Mouse (Mus musculus) granulocyte monocyte progenitor cell, adult 5-6 weeks (primary cell): ENCODE results near the gene Nudcd3. TPM values are rescaled to one million over a fixed set of nuclear protein-coding genes. Genes with fewer than 3 reads are reported as not detected.

Source experiments
- ATAC-seq: replicated peaks from 2 replicates; pipeline ENCODE4 v1.8.0; 2016; ENCODE audit warnings: mild to moderate bottlenecking, moderate TSS enrichment, inconsistent platforms; ENCODE audit not compliant: poor library complexity, severe bottlenecking
- total RNA-seq, 2 experiments: library from RNA; stranded (forward) in 1 of 2; stranded (reverse) in 1 of 2; fragments of 200-712, 200-1000 nt in 1 of 2; fragments of >200 nt in 1 of 2; fragmentation: Nextera tagmentation in 1 of 2; gene quantifications; 2 replicates each; pipeline ENCODE4 v1.2.3; 2014 to 2017

The Nudcd3 gene
- total RNA-seq, 2 experiments from 2014 or later: 27.0 TPM

DNA sequence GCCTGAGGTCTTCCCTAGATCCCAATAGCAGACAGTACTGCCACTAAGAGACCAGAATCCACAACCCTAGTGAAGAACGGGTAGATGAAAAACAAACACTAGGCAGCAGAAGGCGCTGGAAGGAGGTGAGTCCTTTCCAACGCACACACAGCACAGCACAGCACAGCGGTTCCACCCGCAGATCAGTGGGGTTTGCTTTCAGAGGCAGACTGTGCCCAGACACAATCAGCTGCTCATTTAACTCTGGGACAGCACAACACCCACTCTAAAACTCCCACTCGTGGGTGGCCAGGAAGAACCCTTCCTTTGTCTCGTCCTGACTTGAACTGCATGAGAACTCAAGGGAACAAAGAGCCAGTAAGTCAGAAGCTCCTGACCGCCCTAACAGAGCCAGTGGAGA, 21.0 kb downstream of the Nudcd3 start:
- no peak for ATAC-seq

DNA sequence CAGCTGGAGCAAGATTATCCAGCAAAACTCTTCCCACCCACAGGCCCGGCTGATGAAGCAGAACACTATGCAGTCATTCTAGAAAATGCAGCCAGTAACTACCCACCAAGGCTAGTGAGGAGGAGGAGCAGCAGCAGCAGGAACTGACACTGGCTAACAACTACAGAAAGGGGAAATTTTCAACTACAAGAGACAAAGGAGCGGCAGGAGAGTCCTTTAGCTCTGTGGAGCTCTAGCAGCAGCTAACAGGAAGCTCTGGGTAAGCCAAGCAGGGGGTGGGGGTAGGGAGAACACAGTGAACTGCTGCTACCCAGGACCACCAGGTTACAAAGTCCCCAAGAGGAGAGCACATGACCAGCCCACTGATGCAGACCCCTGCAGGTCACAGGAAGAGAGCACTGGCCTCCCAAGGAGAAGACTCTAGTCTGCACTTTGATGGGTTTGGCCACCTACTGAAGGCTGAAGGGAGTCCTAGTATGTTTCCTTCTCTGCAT, 21.5 kb downstream of the Nudcd3 start:
- peak; percentile 48 for ATAC-seq

DNA sequence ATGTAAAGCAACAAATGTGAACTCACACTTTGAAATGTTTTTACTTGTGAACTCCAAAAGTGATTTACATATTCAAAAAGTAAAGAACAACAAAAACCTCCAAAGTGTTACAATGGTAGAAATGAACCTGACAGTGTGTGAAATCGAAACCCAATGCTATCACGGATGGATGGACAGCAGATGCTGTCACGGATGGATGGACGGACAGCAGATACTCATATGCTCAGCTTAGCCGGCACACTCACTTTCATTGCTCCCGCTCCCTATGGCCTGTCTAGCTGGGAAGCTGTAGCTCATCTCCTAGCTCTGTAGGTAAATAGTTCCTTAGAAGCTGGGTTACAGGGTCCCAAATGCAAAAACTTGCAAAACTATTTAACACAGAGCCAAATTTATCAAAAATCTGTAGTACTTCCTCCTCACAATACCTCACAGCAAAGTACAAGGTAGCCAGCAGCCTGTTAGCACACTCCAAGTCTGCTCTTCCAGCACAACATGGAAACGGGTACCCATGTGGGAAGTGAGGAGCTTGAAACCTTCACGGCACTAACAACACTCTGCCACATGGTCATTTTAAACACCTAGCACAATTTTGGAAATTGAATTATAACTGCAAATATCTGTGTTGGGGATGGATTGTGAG, 22.3 kb downstream of the Nudcd3 start:
- no peak for ATAC-seq

DNA sequence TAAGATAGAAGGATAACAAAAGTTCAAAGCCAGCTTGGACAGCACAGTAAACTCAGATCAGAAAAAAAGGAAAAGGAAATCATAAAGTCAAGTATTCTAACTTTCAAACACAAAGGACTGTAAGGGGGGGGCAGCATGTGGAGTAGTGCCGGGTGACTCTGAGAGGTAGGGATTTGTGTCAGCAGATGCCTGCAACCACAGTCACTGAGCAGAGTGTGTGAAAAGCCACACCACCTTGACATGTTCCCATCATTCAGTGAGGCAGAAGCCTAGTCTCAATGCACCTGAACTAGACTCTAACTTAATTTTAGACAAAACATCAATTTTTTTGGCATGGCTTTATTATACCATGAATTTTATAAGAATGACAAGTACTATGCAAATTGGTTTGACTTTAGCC, 24.7 kb downstream of the Nudcd3 start:
- ATAC-seq: no peak

DNA sequence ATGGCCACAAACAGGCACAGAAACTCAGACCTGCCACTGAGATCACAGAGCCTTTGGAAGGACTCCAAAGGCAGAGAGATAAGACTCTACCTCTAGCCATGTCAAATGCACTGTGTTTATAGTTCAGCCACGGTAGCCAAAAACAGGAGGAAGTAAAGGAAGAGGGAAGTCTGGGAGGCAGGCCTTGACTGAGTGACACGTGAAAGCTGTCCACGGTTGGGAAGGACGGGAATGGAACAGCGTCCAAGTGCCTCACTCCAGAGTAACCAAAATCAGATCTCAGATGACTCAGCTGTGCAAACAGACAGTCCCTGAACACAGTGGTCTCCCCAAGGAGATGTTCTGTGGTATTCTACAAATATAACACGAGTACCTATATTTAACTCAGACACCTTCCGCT, 25.5 kb downstream of the Nudcd3 start:
- peak; percentile 44 for ATAC-seq

DNA sequence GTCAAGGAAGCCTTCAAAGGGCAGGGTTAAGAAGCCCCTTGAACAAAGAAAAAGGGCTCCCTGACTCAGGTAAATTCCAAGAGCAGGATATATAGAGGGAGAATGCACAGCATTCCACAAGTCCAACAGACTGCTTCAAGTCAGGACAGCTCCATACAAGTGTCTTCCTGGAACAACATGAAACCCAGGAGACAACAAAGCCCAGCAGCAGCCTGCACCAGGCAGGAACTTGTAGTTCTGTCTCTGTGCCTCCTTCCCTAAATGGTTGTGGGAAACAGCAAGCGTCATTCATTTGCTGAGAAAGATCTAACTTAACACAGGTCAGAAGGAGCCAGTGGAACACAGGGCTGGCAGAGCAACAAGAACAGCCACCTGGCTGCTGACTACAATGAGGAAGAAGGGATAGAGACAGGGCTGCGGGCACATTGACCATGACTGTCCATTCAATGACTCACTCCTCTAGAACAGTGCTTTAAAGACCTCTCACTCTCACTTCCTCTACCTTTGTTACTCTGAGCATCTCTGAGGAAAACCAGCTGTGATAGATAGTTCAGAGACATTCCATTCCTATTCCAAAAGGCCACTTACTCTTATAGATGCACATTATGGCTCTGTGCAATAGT, 31.1 kb downstream of the Nudcd3 start:
- ATAC-seq: peak; percentile 97

DNA sequence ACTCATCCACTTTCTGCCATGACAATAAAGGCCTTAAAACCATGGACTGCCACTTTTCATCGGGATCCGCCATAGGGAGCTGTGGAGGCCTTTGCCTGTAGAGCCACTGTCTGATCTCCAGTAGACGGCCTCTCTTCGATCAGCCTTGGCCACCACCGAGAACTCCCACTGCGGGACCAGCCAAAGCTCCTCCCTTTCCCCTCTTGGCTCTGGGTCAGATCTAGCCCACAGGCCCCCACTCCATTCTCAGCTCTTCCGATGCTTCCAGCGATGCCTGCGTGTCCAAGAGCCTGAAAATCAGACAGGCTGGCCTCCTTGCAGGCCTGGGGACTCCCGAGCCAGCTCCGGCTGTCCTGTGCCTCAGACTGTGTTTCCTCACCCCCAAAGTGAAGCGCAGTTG, 33.9 kb downstream of the Nudcd3 start:
- no peak for ATAC-seq

DNA sequence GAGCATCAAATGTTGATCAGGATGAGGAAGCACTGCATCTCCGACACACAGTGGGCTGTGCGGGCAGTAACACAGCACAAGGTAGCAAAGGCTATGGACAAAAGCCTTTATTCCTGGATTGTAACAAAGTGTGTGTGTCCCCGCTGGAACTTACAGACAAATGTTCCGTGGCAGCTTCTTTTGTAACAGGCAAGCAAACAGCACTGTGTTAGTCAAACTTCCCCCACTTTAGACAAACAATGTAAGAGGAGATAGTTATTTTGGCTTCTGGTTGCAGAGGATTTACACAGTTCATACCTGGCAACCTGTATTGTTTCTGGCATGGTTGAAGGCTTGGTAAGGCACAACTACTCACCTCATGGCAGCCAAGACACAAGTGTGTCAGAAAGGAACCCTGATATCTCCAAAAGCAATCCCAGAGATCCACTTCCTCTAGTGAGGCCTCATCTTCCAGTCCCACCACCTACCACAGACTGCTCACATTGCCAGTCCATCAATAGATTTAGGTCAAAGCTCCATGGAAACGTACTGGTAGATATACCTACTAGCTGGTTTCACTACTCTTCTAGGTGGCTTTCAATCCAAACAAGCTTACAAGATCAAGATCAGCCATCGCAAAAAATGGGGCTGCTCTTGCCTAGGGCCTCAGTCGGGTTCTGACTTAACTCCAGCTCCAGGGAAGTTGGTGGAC, 34.7 kb downstream of the Nudcd3 start:
- ATAC-seq: no peak

DNA sequence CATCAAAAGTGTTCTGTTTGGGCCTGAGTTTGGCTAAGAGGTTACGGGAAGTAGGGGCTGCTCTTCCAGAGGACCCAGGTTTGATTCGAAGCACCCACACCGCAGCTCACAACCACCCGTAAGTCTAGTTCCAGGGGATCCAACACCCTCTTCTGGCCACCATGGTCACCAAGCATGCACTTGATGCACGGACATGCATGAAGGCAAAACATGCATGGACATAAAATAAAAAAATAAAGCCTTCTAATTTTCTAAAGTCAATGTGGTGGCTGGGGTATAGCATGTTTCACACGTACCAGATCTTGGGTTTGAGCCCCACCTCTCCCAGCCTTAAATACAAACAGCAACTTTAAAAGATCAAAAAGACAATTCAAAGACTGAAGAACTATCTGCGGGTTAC, 35.4 kb downstream of the Nudcd3 start:
- ATAC-seq: no peak

DNA sequence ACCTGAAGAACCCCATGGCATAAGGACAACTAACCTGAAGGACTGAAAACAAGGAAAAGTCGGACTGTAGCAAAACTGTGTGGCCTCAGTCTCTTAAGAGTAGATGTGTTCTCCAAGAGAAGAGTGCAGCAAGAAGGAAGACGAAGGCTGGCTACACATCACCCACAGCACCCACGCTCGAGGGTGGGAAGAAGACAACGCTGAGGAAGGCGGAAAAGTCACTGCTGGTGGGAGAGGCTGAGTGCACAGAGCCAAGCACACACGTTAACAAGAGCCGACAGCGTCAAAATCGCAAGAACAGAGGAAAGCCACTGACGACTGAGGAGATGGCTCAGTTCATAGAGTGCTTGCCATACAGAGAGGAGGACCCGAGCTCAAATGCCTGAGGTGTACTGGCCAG, 36.5 kb downstream of the Nudcd3 start:
- no peak for ATAC-seq

DNA sequence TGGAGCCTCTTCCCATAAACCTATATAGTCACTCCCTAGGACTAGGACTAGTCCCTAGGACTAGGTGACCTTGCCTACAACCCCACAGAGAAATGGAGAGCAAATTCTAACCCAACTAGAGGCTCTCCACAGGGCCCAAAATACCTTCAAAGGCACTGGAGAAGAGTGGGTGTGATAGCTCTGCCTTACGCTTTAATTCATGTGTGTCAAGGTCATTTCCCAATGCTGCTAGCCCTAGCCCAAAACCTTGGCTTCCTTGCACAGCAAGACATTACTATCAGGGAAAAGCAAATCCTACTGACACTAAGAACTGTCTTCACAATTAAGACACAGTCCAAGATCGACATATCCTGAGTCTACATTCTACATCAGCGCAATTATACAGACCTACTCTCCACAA, 37.2 kb downstream of the Nudcd3 start:
- ATAC-seq: no peak

DNA sequence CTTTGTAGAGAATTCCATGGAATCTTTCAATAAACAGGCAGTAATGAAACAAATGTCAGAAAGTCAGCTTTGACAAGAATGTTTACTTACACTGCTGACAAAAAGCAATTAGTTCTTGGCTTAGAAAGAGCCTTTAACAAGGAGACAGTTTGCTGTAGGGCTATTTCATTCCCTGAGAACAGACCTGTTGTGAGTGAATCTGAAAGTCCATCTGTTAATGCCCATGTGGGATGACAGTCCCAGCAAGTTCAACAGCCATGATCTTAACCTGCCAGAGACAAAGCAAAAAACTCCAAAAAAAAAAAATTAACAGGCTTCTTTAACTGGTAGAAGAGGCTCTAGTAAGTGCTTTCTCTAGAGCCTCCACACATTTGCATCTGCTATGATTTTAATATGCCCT, 38.7 kb downstream of the Nudcd3 start:
- ATAC-seq: no peak

DNA sequence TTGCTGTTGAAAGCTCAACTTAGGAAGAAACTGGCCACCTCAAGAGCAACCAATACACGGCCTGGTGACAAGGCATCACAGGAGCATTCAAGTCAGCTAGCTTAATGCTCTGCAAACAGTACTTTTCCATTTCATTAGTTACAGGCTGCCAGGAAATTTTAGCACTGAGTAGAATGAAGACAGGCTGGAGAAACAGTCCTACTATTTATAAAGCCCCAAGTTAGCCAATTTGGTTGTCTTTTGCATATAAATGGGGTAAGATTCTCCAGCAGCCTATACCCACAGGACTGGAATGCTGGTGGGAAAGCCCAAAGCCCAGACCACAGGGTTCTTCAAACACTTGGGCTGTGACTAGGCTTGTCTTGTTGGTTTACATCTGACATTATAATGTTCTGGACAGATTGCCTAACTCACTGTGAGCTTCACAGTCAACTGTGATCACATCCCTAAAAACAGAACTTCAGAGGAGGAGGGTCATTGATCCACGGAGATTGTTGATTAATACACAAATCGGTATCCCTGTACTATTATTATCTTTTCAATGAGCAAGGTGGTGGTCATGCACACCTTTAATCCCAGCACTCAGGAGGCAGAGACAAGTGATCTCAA, 39.4 kb downstream of the Nudcd3 start:
- ATAC-seq: no peak

DNA sequence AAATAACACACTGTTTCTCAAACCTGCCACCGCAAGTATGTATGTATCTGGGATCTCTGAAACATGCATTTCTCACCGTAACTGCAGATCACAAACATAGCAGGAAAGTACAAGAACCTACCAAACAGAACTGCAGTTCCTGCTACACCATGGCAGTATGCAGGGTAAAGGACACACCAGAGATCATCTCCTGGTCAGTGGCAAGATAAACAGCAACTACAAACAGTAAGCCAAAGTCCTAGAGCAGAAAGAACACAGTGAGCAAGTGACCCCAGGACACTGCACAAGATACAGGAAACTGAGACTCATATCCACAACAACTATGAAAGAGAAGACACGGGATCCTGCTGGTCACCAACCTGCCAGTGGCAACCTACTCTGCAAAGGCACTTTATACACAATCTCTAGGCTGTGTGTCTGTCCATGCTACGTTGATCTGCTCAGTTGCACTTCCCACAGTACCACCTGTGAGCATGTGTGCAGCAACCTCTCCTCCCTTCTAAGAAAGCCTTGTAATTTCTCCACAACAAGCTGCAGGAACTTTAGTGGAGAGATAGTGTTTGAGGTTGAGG, 40.4 kb downstream of the Nudcd3 start:
- no peak for ATAC-seq

DNA sequence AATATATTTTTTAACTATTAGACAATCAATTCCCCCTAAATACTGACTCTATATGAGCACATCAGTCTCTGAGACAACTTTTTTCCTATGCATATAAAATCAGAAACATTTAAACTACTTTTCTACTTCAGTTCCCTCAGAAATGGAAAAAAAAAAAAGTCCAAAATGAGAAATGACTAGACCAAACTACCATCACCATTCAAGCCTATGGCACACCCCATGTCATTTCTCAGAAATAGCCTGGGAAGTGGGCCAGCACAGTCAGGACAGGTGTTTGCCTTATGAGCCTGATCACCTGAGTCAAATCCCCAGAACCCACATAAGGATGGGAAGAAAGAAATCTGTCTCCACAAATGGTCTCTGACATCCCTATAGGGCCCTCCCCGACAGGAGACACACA, 41.7 kb downstream of the Nudcd3 start:
- no peak for ATAC-seq

DNA sequence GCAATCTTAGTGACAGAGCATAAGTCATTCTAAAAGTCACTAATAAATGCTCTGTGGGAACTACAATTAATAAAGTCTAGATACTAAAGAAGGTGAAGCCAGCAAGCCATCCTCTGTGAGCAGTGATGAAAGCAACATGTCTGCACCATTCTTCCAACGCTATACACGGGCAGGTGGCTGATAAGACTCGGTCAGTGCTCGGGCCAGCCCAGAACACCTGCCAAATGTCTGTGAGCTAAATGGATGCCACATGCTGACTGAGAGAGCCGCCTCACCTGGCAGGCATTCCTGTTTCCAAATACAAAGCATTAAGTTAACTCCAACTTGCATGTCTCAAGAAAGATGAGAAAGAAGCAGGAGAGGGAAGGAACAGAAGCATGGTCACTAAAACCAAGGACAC, 43.1 kb downstream of the Nudcd3 start:
- ATAC-seq: no peak

DNA sequence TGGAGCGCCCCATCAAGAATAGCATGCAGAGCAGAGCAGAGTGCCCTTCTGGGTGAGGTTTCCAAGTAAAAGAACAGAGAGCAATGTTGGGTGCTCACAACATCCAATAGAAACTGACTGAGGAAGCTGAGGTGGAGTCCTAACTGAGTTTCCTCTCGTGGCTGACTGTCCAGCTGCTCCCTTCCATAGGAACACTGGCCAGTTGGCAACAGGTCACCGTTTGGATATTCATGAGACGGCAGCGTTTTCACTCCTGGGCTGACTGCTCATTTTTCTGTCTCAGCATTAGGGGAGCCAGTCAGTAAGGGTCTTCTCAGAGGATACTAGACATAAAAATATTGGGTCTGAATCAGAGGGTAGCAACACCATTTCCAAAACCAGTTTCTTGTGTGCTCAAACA, 43.6 kb downstream of the Nudcd3 start:
- no peak for ATAC-seq

DNA sequence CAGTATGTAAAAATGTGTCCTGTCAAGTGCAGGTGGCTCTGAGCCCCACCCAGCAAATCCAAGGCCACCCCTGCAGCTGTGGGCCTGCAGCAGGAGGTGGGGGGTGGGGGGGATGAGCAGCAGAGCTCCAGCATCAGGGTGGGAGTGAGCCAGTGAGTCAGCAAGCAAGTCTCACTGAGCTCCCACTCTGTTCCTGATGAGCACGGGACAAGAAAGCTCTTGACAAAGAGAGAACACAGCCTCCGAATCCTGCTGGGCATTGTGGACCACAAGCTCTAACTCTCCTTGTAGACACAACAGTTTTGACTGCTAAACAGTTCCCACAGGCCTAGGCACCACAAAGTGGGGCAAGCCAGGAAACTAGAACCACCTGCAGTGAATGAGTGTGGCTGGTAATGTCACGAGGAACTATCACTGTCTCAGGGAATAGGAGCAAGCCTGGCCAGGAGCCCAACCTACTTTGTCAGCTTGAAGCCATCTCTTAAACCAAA, 46.0 kb downstream of the Nudcd3 start:
- no peak for ATAC-seq

DNA sequence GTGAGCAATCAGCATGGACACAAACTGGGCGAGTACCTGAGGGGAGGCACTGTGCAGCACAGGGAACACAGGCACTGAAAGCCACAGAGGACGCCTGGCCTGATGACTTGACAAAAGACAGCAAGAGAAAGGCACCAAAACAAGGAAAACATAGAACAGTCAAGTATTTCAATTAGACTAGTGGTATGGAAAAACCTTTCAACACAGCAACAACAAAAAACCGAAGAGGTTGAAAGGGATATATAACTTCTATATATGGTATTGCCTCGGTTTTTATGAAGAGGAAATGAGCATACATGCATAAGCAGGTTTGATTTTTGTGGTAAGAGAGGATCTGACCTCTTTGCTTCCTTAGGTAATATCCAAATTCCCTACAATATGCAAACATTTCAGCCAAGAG, 47.4 kb downstream of the Nudcd3 start:
- no peak for ATAC-seq

DNA sequence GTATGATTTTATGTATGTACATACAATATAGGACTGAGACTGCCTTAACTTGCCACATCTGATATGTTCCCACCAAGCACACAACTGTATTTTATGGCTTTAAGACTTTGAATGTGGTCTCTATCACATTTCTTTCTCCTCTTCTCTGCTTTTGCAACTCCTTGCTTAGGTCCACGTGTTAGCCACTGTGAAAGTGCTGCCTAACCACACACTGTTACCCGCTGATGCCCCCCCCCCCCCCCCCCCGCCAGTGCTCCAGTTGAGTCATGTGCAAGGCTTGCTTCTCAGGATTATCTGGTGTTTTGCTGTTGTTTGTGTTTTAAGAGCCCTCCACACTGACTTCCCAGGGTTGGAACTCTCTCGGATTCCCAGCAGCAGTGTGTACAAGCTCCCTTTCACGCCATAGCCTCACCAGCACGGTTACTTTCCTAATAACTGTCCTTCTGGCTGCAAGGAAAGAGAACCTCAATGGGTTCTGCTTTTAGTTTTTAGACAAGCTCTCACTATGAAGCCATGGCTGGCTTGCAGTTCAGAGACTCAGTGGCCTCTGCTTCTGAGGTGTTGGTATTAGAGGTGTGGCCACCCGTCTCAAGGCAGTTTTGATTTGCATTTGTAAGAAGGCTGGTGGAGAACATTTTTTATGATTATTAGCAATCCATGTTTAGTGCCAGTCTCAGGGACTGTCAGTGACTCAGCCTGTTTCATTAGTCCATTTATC, 61.8 kb downstream of the Nudcd3 start:
- no peak for ATAC-seq
